Mouse (Mus musculus): Measurements from ENCODE around the gene Scamp3. TPM values are rescaled to one million over a fixed set of nuclear protein-coding genes. Genes with fewer than 3 reads are reported as not detected.

Scamp3 gene
- polyA plus RNA-seq, 1 experiment = 70.9 TPM

DNA sequence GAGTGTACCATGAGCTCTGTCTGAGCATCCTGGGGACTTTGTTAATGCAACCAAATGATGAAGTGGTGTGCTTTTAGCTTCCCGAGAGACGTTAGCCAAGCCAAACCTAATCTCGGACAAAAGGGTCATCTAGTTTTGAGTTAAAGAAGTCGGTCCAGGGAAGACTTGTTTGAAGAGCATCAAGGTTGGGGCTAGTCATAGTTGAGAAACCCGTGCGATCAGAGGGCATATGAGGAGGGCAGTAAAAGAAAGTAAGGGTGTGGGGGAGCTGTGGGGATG is 773 bp downstream of the Scamp3 start:
- Histone ChIP-seq H3K36me3 (ENCODE audit: control insufficient read depth, insufficient read depth, low read length) (peaks cover 4% of the 10 kb centered on the region; the same call in 1 of the 2 replicates), H3K27ac (ENCODE audit: control insufficient read depth, insufficient read depth, low read depth, low read length) (no peak overlapping the region)

GRCm38 (mm10) chr3:89179056-89179455 is 1.8 kb downstream of the Scamp3 start:
- Histone ChIP-seq H3K4me1 (ENCODE audit: control insufficient read depth, insufficient read depth, low read length) (peaks cover 12% of the 10 kb centered on the region), H3K27ac (ENCODE audit: control insufficient read depth, insufficient read depth, low read depth, low read length) (no peak overlapping the region), H3K4me3 (ENCODE audit: control insufficient read depth, low read depth, low read length) (no peak overlapping the region), H3K36me3 (ENCODE audit: control insufficient read depth, insufficient read depth, low read length) (peaks cover 4% of the 10 kb centered on the region; the same call in 1 of the 2 replicates), H3K27me3 (ENCODE audit: control insufficient read depth, insufficient read depth, low read length) (no peaks in the 10 kb centered on the region)
- TF ChIP-seq POLR2A (IDR thresholded peaks at IDR 0.05; ENCODE audit: control insufficient read depth, low read depth, low read length) = no peak
- no peak for TF ChIP-seq CTCF (IDR thresholded peaks at IDR 0.05; ENCODE audit: control insufficient read depth, insufficient read depth, insufficient replicate concordance, low read depth, low read length)

More for the DNA sequence above, 773 bp downstream of the Scamp3 start:
- peaks cover 11% of the 10 kb centered on the region for H3K4me1 ChIP-seq (ENCODE audit: control insufficient read depth, insufficient read depth, low read length)
- TF ChIP-seq POLR2A (IDR thresholded peaks at IDR 0.05; ENCODE audit: control insufficient read depth, low read depth, low read length) (no peak), CTCF (IDR thresholded peaks at IDR 0.05; ENCODE audit: control insufficient read depth, insufficient read depth, insufficient replicate concordance, low read depth, low read length) (no peak)
- H3K4me3 ChIP-seq (ENCODE audit: control insufficient read depth, low read depth, low read length) = peak overlapping the region; percentile 84
- no peaks in the 10 kb centered on the region for H3K27me3 ChIP-seq (ENCODE audit: control insufficient read depth, insufficient read depth, low read length)

DNA sequence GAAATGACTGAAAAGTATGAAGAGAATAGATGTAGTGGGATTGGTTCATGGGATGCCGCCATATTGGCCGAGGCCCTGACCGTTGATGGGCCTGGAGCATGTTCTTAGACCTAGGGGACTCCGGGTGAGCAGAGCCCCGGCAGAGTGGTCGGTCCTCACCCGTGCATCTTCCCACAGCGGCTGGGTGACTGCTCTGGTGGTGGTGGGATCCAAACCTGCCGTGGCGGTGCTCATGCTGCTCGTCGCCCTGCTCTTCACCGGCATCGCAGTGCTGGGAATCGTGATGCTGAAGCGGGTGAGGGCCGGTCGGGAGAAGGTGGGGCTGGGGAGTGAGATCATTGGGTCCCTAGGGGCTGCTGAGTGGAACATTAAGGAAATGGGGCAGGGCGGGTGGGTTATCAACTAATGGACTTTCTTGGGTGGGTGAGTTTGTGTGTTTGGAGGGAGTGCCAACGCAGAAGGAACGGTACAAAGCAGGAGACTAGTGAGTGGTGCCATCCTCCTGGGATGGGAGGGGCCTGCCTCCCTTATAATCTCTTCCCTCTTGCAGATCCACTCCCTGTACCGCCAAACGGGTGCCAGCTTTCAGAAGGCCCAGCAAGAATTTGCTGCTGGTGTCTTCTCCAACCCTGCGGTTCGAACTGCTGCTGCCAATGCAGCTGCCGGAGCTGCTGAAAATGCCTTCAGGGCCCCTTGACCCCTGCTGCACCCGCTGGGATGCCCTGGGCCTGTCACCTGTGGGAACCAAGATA is 4.7 kb downstream of the Scamp3 start:
- Histone ChIP-seq H3K27me3 (ENCODE audit: control insufficient read depth, insufficient read depth, low read length) (no peaks in the 10 kb centered on the region), H3K4me1 (ENCODE audit: control insufficient read depth, insufficient read depth, low read length) (peaks cover 16% of the 10 kb centered on the region), H3K27ac (ENCODE audit: control insufficient read depth, insufficient read depth, low read depth, low read length) (no peak overlapping the region), H3K4me3 (ENCODE audit: control insufficient read depth, low read depth, low read length) (no peak overlapping the region), H3K36me3 (ENCODE audit: control insufficient read depth, insufficient read depth, low read length) (no peaks in the 10 kb centered on the region; the same call in 1 of the 2 replicates)
- TF ChIP-seq CTCF (IDR thresholded peaks at IDR 0.05; ENCODE audit: control insufficient read depth, insufficient read depth, insufficient replicate concordance, low read depth, low read length) (no peak), POLR2A (IDR thresholded peaks at IDR 0.05; ENCODE audit: control insufficient read depth, low read depth, low read length) (no peak)

- Histone ChIP-seq H3K4me3 (ENCODE audit: control insufficient read depth, low read depth, low read length) (no peak overlapping the region), H3K36me3 (ENCODE audit: control insufficient read depth, insufficient read depth, low read length) (no peaks in the 10 kb centered on the region; the same call in 1 of the 2 replicates), H3K27me3 (ENCODE audit: control insufficient read depth, insufficient read depth, low read length) (no peaks in the 10 kb centered on the region), H3K4me1 (ENCODE audit: control insufficient read depth, insufficient read depth, low read length) (peaks cover 19% of the 10 kb centered on the region), H3K27ac (ENCODE audit: control insufficient read depth, insufficient read depth, low read depth, low read length) (no peak overlapping the region)
- TF ChIP-seq POLR2A (IDR thresholded peaks at IDR 0.05; ENCODE audit: control insufficient read depth, low read depth, low read length) (no peak), CTCF (IDR thresholded peaks at IDR 0.05; ENCODE audit: control insufficient read depth, insufficient read depth, insufficient replicate concordance, low read depth, low read length) (no peak)
Measured at GRCm38 (mm10) chr3:89182531-89183057, 5.3 kb downstream of the Scamp3 start.

DNA sequence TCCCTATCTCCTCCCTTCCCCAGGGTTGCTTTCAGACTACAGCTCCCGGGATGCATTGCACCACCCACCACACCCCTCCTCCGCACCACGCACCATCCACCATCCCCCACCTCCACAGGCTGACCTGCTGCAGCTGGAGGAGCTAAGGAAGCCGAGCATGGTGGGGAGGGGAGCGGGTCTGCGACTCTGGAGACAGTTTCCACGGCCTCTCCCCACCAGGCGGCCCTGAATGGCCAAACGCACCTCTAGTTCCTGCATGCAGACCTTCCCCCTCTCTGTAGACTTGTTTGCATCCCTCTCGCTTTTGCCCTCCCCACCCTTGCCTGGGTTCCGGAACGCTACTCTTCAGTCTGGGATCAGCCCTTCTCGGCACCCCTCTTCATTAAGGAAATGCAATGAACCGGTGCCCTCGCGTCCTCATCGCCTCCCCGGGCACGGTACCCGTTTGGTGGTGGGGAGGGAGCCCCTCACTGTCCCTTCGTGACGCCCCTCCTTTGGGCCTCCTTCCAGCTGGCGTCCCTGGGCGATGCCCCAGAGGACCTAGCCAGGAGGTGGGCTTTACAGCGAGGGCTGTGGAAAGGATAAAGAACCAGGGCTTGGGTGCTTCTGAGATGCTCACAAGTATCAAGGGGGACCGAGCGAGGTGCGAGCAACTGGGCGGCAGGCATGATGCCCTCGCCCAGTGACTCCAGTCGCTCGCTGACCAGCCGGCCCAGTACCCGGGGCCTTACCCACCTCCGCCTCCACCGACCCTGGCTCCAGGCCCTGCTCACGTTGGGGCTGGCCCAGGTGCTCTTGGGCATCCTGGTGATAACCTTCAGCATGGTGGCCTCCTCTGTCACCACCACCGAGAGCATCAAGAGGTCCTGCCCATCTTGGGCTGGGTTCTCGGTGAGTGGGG is 6.0 kb downstream of the Scamp3 start, which contains the start of gene Fam189b:
Gene Fam189b, plus strand, starts transcription at position 86 of the 901 bp plus-strand sequence.
- no peaks in the 10 kb centered on the region; the same call in 1 of the 2 replicates for H3K36me3 ChIP-seq (ENCODE audit: control insufficient read depth, insufficient read depth, low read length)
- H3K4me3 ChIP-seq (ENCODE audit: control insufficient read depth, low read depth, low read length) = peak within 1 kb of the TSS; percentile 78
- no peaks in the 10 kb centered on the region for H3K27me3 ChIP-seq (ENCODE audit: control insufficient read depth, insufficient read depth, low read length)
- no peak within 1 kb of the TSS for H3K27ac ChIP-seq (ENCODE audit: control insufficient read depth, insufficient read depth, low read depth, low read length)
- TF ChIP-seq CTCF (IDR thresholded peaks at IDR 0.05; ENCODE audit: control insufficient read depth, insufficient read depth, insufficient replicate concordance, low read depth, low read length) = no peak
- TF ChIP-seq POLR2A (IDR thresholded peaks at IDR 0.05; ENCODE audit: control insufficient read depth, low read depth, low read length) = peak; percentile 55; the same call in 1 of the 2 replicates
- peaks cover 14% of the 10 kb centered on the region for H3K4me1 ChIP-seq (ENCODE audit: control insufficient read depth, insufficient read depth, low read length)

DNA sequence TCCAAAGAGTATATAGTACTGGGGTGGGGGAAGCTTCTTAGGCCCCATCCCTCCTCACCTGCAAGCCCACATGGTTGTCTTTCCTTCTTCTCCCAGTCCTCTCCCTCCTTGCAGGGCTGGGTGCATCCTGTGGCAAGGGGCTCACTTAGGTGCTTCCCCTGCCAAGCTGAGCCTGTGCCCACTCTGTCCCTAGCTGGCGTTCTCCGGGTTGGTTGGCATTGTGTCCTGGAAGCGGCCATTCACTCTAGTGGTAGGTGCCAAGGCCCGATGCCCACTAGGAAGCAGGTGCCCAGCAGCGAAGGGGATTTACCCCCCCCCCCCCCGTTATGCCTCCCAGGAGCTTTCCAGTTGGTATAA is 6.7 kb downstream of the Scamp3 start:
- H3K4me1 ChIP-seq (ENCODE audit: control insufficient read depth, insufficient read depth, low read length) = peaks cover 14% of the 10 kb centered on the region
- no peak overlapping the region for H3K27ac ChIP-seq (ENCODE audit: control insufficient read depth, insufficient read depth, low read depth, low read length)
- TF ChIP-seq CTCF (IDR thresholded peaks at IDR 0.05; ENCODE audit: control insufficient read depth, insufficient read depth, insufficient replicate concordance, low read depth, low read length) (no peak), POLR2A (IDR thresholded peaks at IDR 0.05; ENCODE audit: control insufficient read depth, low read depth, low read length) (no peak)
- no peak overlapping the region for H3K4me3 ChIP-seq (ENCODE audit: control insufficient read depth, low read depth, low read length)
- H3K27me3 ChIP-seq (ENCODE audit: control insufficient read depth, insufficient read depth, low read length) = no peaks in the 10 kb centered on the region
- H3K36me3 ChIP-seq (ENCODE audit: control insufficient read depth, insufficient read depth, low read length) = no peaks in the 10 kb centered on the region; the same call in 1 of the 2 replicates

- Histone ChIP-seq H3K4me3 (ENCODE audit: control insufficient read depth, low read depth, low read length) (peak overlapping the region; percentile 10), H3K27me3 (ENCODE audit: control insufficient read depth, insufficient read depth, low read length) (no peaks in the 10 kb centered on the region), H3K27ac (ENCODE audit: control insufficient read depth, insufficient read depth, low read depth, low read length) (no peak overlapping the region), H3K4me1 (ENCODE audit: control insufficient read depth, insufficient read depth, low read length) (peaks cover 14% of the 10 kb centered on the region), H3K36me3 (ENCODE audit: control insufficient read depth, insufficient read depth, low read length) (no peaks in the 10 kb centered on the region)
- TF ChIP-seq CTCF (IDR thresholded peaks at IDR 0.05; ENCODE audit: control insufficient read depth, insufficient read depth, insufficient replicate concordance, low read depth, low read length) (no peak), POLR2A (IDR thresholded peaks at IDR 0.05; ENCODE audit: control insufficient read depth, low read depth, low read length) (no peak)
Measured at GRCm38 (mm10) chr3:89187197-89187596, 9.9 kb downstream of the Scamp3 start.
